Mouse (Mus musculus): ENCODE data around the gene Zmynd8. TPM values are rescaled to one million over a fixed set of nuclear protein-coding genes. Genes with fewer than 3 reads are reported as not detected.

Zmynd8 gene
- polyA plus RNA-seq, 1 experiment = 85.5 TPM

GRCm38 (mm10) chr2:165909731-165910130 is 10.9 kb upstream of the Zmynd8 start:
- Histone ChIP-seq H3K4me3 (replicated peaks; ENCODE audit: insufficient read depth, low read depth, low read length) (no peak overlapping the region), H3K4me1 (ENCODE audit: control insufficient read depth, insufficient read depth, low read length) (peaks cover 14% of the 10 kb centered on the region), H3K27ac (ENCODE audit: insufficient read depth, low read length) (no peak overlapping the region), H3K27me3 (ENCODE audit: control insufficient read depth, insufficient read depth, low read length) (no peaks in the 10 kb centered on the region)
- TF ChIP-seq POLR2A (IDR thresholded peaks at IDR 0.05; ENCODE audit: borderline replicate concordance, insufficient read depth, low read length) = no peak
- TF ChIP-seq CTCF (IDR thresholded peaks at IDR 0.05; ENCODE audit: borderline replicate concordance, insufficient read depth, low read depth, low read length) = no peak
- DNase-seq = no peak

DNA sequence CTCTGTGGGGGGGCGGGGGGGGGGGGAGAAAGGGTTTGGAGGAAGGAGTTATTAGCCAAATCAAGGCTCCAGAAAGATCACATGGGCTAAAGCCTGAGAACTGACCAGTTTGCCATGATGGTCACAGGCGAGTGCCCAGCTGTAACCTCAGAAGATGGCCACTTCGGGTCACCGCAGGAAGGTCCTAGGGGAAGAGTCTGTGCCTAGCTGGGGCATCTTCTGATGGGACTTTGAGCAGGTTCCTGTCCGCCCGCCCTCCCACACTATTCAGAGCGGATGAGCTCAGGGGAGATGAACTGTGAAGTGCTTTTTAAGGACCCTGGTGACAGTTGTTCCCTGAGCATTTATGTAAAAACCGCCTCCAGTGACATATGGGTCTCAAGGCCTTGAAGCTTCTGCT is 8.4 kb upstream of the Zmynd8 start:
- no peaks in the 10 kb centered on the region for H3K27me3 ChIP-seq (ENCODE audit: control insufficient read depth, insufficient read depth, low read length)
- H3K4me3 ChIP-seq (replicated peaks; ENCODE audit: insufficient read depth, low read depth, low read length) = no peak overlapping the region
- H3K4me1 ChIP-seq (ENCODE audit: control insufficient read depth, insufficient read depth, low read length) = peaks cover 14% of the 10 kb centered on the region
- TF ChIP-seq CTCF (IDR thresholded peaks at IDR 0.05; ENCODE audit: borderline replicate concordance, insufficient read depth, low read depth, low read length) (no peak), POLR2A (IDR thresholded peaks at IDR 0.05; ENCODE audit: borderline replicate concordance, insufficient read depth, low read length) (no peak)
- no peak overlapping the region for H3K27ac ChIP-seq (ENCODE audit: insufficient read depth, low read length)
- 29% methylated on average over 8 of the region's 8 CpGs for WGBS
- DNase-seq = peak; percentile 37 to 41

GRCm38 (mm10) chr2:165906332-165906945 is 7.6 kb upstream of the Zmynd8 start:
- Histone ChIP-seq H3K4me3 (replicated peaks; ENCODE audit: insufficient read depth, low read depth, low read length) (no peak overlapping the region), H3K4me1 (ENCODE audit: control insufficient read depth, insufficient read depth, low read length) (peaks cover 14% of the 10 kb centered on the region), H3K27ac (ENCODE audit: insufficient read depth, low read length) (0 out of 2 replicates have a peak overlapping the region, but pooled peaks have one; percentile 18), H3K27me3 (ENCODE audit: control insufficient read depth, insufficient read depth, low read length) (no peaks in the 10 kb centered on the region)
- WGBS = 30% methylated on average over 15 of the region's 15 CpGs
- peak; percentile 29 to 48 for DNase-seq
- no peak for TF ChIP-seq CTCF (IDR thresholded peaks at IDR 0.05; ENCODE audit: borderline replicate concordance, insufficient read depth, low read depth, low read length)
- no peak for TF ChIP-seq POLR2A (IDR thresholded peaks at IDR 0.05; ENCODE audit: borderline replicate concordance, insufficient read depth, low read length)

DNA sequence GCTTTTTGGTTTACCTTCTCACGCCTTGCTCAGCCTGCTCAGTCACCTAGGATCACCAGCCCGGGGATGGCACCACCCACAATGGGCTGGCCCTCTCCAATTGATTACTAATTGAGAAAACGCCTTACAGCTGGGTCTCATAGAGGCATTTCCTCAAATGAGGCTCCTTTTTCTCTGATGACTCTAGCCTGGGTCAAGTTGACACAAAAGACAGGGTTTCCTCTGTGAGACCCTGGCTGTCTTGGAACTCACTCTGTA is 2.2 kb upstream of the Zmynd8 start:
- no peak overlapping the region for H3K4me3 ChIP-seq (replicated peaks; ENCODE audit: insufficient read depth, low read depth, low read length)
- no peaks in the 10 kb centered on the region; the same call in none of the 2 replicates for H3K4me1 ChIP-seq (ENCODE audit: control insufficient read depth, insufficient read depth, low read length)
- H3K27ac ChIP-seq (ENCODE audit: insufficient read depth, low read length) = no peak overlapping the region
- 87% methylated on average over 3 of the region's 3 CpGs for WGBS
- DNase-seq = no peak
- TF ChIP-seq CTCF (IDR thresholded peaks at IDR 0.05; ENCODE audit: borderline replicate concordance, insufficient read depth, low read depth, low read length) = no peak
- no peak for TF ChIP-seq POLR2A (IDR thresholded peaks at IDR 0.05; ENCODE audit: borderline replicate concordance, insufficient read depth, low read length)
- no peaks in the 10 kb centered on the region for H3K27me3 ChIP-seq (ENCODE audit: control insufficient read depth, insufficient read depth, low read length)

DNA sequence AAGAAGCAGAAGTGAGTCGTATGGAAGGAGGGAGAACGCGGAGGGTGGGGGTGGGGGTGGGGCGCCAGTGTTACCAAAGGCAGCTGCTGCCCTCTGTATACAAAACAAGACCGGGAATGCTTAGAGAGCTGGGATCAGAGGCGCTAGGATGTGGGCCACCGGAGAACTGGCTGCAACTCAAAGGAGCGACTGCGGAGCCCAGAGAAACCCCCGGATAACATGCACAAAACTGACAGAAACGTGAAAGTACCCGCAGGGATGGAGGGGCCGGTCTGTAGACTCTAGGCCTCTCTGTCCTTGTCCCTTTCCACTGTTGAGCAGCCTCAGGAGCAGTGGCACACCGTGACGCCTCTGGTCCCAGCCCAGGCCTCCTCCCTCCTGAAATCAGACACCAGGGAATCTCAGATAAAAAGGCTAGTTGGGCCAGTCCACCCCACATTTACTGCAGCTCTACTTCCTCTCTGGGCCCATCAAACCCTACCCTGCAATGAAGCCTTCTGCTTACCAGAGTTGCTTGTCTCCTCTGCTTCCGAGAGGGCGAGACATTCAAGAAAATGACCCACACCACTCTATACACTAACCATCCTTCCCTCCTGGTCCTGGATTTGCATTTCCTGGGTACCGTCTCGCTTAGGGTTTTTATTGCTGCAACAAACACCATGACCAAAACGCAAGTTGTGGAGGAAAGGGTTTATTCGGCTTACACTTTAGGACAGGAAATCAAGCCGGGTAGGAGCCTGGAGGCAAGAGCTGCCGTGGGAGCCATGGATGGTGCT is 1.7 kb upstream of the Zmynd8 start:
- Histone ChIP-seq H3K27ac (ENCODE audit: insufficient read depth, low read length) (no peak overlapping the region), H3K27me3 (ENCODE audit: control insufficient read depth, insufficient read depth, low read length) (no peaks in the 10 kb centered on the region), H3K4me3 (replicated peaks; ENCODE audit: insufficient read depth, low read depth, low read length) (no peak overlapping the region), H3K4me1 (ENCODE audit: control insufficient read depth, insufficient read depth, low read length) (no peaks in the 10 kb centered on the region; the same call in none of the 2 replicates)
- TF ChIP-seq POLR2A (IDR thresholded peaks at IDR 0.05; ENCODE audit: borderline replicate concordance, insufficient read depth, low read length) (no peak), CTCF (IDR thresholded peaks at IDR 0.05; ENCODE audit: borderline replicate concordance, insufficient read depth, low read depth, low read length) (no peak)
- 52% methylated on average over 23 of the region's 23 CpGs for WGBS
- DNase-seq = no peak

DNA sequence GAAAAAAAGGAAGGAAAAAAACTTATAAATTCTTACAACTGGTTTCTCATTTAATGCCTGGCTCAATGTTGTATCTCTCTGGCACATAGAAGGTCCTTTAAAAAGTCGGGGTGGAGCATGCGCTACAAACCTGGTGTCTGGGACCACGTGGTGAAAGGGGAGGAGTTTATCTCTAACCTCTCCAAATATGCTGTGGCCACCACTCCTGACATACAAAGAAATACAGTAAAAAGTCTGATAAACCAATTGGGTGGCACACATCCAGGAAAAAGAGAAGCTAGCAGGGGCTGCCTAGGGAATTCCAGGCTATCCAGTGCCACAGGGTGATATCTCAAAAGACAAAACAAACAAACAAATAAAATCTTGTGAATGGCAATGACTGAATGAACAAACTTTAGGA is 1.1 kb upstream of the Zmynd8 start:
- no peak for DNase-seq
- no peak overlapping the region for H3K27ac ChIP-seq (ENCODE audit: insufficient read depth, low read length)
- no peak overlapping the region for H3K4me3 ChIP-seq (replicated peaks; ENCODE audit: insufficient read depth, low read depth, low read length)
- no peaks in the 10 kb centered on the region for H3K27me3 ChIP-seq (ENCODE audit: control insufficient read depth, insufficient read depth, low read length)
- TF ChIP-seq CTCF (IDR thresholded peaks at IDR 0.05; ENCODE audit: borderline replicate concordance, insufficient read depth, low read depth, low read length) (no peak), POLR2A (IDR thresholded peaks at IDR 0.05; ENCODE audit: borderline replicate concordance, insufficient read depth, low read length) (no peak)
- H3K4me1 ChIP-seq (ENCODE audit: control insufficient read depth, insufficient read depth, low read length) = no peaks in the 10 kb centered on the region; the same call in none of the 2 replicates
- 44% methylated on average over 3 of the region's 3 CpGs for WGBS

DNA sequence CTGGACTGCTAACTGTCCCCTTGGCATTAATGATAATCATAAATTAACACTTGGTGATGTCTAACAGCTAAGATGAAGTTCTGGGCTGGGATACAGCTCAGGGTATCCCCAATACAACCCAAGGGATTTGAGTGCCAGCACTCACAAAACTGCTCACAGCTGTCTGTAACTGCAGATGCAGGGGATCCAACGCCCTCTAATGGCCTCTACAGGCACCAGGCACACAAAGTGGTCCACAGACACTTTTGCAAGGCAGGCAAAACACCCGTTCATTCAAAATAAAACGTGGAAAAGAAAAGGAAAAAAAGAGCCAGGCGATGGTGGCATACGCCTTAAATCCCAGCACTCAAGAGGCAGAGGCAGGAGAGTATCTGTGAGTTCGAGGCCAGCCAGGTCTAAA is 658 bp upstream of the Zmynd8 start:
- DNase-seq = no peak
- WGBS = 72% methylated on average over 6 of the region's 6 CpGs
- no peak overlapping the region for H3K27ac ChIP-seq (ENCODE audit: insufficient read depth, low read length)
- H3K4me3 ChIP-seq (replicated peaks; ENCODE audit: insufficient read depth, low read depth, low read length) = no peak overlapping the region
- H3K27me3 ChIP-seq (ENCODE audit: control insufficient read depth, insufficient read depth, low read length) = no peaks in the 10 kb centered on the region
- no peaks in the 10 kb centered on the region; the same call in none of the 2 replicates for H3K4me1 ChIP-seq (ENCODE audit: control insufficient read depth, insufficient read depth, low read length)
- no peak for TF ChIP-seq POLR2A (IDR thresholded peaks at IDR 0.05; ENCODE audit: borderline replicate concordance, insufficient read depth, low read length)
- no peak for TF ChIP-seq CTCF (IDR thresholded peaks at IDR 0.05; ENCODE audit: borderline replicate concordance, insufficient read depth, low read depth, low read length)

DNA sequence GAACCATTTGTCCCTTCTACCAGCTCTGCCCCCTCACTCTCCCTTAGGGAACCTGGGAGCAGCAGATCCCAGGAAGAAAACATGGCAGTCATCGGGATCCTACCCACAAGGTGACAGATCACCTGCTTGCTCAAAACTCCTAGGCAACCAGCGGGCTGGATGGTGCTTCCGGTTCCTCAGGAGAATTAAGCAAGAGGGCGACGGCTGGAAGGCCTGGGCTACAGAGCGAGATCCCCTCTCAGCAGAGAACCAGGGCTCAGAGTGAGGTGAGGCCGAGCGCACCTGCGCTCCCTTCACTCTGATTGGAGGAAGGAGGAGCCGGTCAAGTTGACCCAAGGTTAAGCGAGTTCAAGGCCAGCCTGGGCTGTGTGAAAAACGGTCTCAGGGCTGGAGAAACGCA is 2.6 kb downstream of the Zmynd8 start:
- DNase-seq = peak in 1 of 2 experiments; percentile 5
- peak overlapping the region; percentile 27; the same call in 1 of the 2 replicates for H3K27ac ChIP-seq (ENCODE audit: insufficient read depth, low read length)
- 79% methylated on average over 13 of the region's 13 CpGs for WGBS

More for the DNA sequence above, 2.6 kb downstream of the Zmynd8 start:
- H3K27me3 ChIP-seq (ENCODE audit: control insufficient read depth, insufficient read depth, low read length) = no peaks in the 10 kb centered on the region
- no peaks in the 10 kb centered on the region; the same call in 1 of the 2 replicates for H3K4me1 ChIP-seq (ENCODE audit: control insufficient read depth, insufficient read depth, low read length)
- no peak overlapping the region for H3K4me3 ChIP-seq (replicated peaks; ENCODE audit: insufficient read depth, low read depth, low read length)
- TF ChIP-seq CTCF (IDR thresholded peaks at IDR 0.05; ENCODE audit: borderline replicate concordance, insufficient read depth, low read depth, low read length) = no peak
- no peak for TF ChIP-seq POLR2A (IDR thresholded peaks at IDR 0.05; ENCODE audit: borderline replicate concordance, insufficient read depth, low read length)
